Mouse (Mus musculus): ENCODE results near the gene Erbb3. TPM values are rescaled to one million over a fixed set of nuclear protein-coding genes. Genes with fewer than 3 reads are reported as not detected.

Gene Erbb3
- total and polyA plus RNA-seq, 3 experiments = 0.15 to 2.0 (median 0.49) TPM

DNA sequence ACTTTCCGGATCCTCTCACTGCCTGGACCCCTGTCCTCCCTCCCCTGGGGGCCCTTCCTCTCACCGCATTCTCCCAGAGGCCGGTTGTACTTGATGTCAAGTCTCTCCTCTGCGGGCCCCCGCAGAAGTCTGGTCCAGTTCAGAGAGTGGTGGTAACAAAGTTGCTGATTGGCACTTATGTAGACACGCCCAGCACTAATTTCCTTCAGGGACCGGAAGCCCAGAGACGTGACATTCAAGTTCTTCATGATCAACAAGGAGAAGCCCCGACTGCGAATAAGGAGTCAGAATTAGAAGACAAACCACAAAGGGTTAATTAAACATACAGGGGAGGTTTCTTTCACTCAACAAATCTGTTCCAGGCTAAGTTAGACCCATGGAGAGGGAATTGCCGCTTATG is 11.1 kb downstream of the Erbb3 start:
- DNase-seq (ENCODE audit: low spot score) (no peak), ATAC-seq (ENCODE audit: extremely low read depth, insufficient number of reproducible peaks, low FRiP score, poor library complexity, severe bottlenecking) (no peak)
- TF ChIP-seq TAL1 (conservative IDR thresholded peaks at IDR 0.05; ENCODE audit: low read depth, low read length) = no peak
- Histone ChIP-seq H3K4me3 (ENCODE audit: low read depth, low read length) (no peak overlapping the region), H3K27me3 (ENCODE audit: insufficient read depth, low read length) (peaks cover 68% of the 10 kb centered on the region), H3K4me1 (ENCODE audit: insufficient read depth, low read depth, low read length) (0 out of 2 replicates have a peak, but pooled peaks cover 2% of the 10 kb centered on the region), H3K9me3 (replicated peaks) (no peaks in the 10 kb centered on the region), H3K36me3 (replicated peaks) (no peaks in the 10 kb centered on the region)

DNA sequence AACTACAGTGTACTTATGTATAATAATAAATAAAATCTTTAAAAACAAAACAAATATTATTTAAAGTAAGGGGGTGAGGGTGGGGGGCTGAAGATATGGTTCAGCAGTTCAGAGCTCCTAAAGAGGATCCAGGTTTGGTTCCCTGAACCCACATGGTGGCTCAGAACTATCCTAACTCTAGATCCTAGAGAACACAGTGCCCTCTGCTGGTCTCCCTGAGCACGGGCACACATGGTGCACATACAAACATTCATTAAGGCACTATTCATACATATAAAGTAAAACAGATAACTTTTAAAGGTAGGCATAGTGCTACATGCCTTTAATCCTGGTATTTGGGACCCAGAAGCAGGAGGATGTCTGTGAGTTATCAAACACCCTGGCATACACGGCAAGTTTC is 14.4 kb downstream of the Erbb3 start:
- TF ChIP-seq GATA1 (IDR thresholded peaks at IDR 0.05; ENCODE audit: borderline replicate concordance, low read length) (no peak), GATA2 (IDR thresholded peaks at IDR 0.05; ENCODE audit: borderline replicate concordance, low read depth, low read length) (no peak), CTCF (IDR thresholded peaks at IDR 0.05; ENCODE audit: low read depth, low read length) (peak; percentile 51; the same call in 1 of the 2 replicates), POLR2AphosphoS5 (IDR thresholded peaks at IDR 0.05; ENCODE audit: insufficient replicate concordance, low read depth, low read length) (no peak)
- Histone ChIP-seq H3K9me3 (replicated peaks) (no peaks in the 10 kb centered on the region), H3K36me3 (replicated peaks) (no peaks in the 10 kb centered on the region), H3K4me1 (ENCODE audit: insufficient read depth, low read depth, low read length) (no peaks in the 10 kb centered on the region), H3K4me3 (ENCODE audit: low read depth, low read length) (no peak overlapping the region), H3K27me3 (ENCODE audit: insufficient read depth, low read length) (peaks cover 73% of the 10 kb centered on the region)
- no peak; the same call in 1 of the 2 replicates for ATAC-seq (ENCODE audit: extremely low read depth, insufficient number of reproducible peaks, low FRiP score, poor library complexity, severe bottlenecking)
- no peak for DNase-seq (ENCODE audit: low spot score)

DNA sequence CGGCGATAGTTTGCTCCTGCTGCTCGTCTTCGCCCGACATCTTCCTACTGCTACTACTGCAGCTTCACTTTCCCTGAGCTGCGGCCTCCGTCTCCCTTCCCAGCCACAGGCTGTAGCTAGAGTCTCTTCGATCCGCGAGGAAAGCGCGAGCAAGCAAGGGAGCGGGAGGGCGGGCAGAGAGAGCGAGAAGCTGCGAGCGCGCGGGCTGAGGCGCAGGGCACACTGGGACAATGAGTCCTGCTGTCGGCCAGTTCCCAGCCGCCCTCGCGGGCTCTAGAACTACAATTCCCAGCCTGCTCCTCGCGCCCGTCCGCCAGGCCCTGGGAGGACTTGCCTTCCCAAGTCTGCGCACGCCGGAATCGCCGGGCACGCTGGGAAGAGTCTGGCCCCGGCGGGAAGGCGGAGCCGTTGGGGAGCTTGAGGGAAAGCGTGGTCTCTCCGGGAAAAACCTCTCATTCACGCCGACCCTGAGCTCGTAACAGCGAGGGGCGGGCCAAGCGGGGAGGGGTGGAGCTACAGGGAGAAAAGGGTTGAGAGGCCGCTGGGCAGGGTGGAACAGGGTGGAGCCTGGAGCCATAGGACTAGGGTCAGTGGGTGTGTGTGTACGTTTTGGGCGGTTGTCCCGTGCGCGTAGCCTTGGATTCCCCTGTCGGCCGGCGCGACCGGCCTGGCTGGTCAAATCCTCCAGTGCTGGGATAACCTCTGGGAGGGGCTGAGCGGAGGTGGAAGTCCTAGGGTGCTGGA is 23.5 kb downstream of the Erbb3 start, which contains the start of gene Pa2g4:
Gene Pa2g4, minus strand, starts transcription at position 200 of the 744 bp plus-strand sequence.
- H3K27me3 ChIP-seq (ENCODE audit: insufficient read depth, low read length) = peaks cover 19% of the 10 kb centered on the region
- DNase-seq (ENCODE audit: low spot score) = peak; percentile 97
- peaks cover 28% of the 10 kb centered on the region for H3K4me1 ChIP-seq (ENCODE audit: insufficient read depth, low read depth, low read length)
- peak; percentile 93 for ATAC-seq (ENCODE audit: extremely low read depth, insufficient number of reproducible peaks, low FRiP score, poor library complexity, severe bottlenecking)
- peaks cover 37% of the 10 kb centered on the region for H3K36me3 ChIP-seq (replicated peaks)
- peak within 1 kb of the TSS; percentile 98 for H3K4me3 ChIP-seq (ENCODE audit: low read depth, low read length)
- H3K9me3 ChIP-seq (replicated peaks) = no peaks in the 10 kb centered on the region
- TF ChIP-seq GATA1 (IDR thresholded peaks at IDR 0.05; ENCODE audit: borderline replicate concordance, low read length) (no peak), POLR2AphosphoS5 (IDR thresholded peaks at IDR 0.05; ENCODE audit: insufficient replicate concordance, low read depth, low read length) (no peak), CTCF (IDR thresholded peaks at IDR 0.05; ENCODE audit: low read depth, low read length) (no peak), GATA2 (IDR thresholded peaks at IDR 0.05; ENCODE audit: borderline replicate concordance, low read depth, low read length) (no peak), TAL1 (conservative IDR thresholded peaks at IDR 0.05; ENCODE audit: low read depth, low read length) (no peak)

DNA sequence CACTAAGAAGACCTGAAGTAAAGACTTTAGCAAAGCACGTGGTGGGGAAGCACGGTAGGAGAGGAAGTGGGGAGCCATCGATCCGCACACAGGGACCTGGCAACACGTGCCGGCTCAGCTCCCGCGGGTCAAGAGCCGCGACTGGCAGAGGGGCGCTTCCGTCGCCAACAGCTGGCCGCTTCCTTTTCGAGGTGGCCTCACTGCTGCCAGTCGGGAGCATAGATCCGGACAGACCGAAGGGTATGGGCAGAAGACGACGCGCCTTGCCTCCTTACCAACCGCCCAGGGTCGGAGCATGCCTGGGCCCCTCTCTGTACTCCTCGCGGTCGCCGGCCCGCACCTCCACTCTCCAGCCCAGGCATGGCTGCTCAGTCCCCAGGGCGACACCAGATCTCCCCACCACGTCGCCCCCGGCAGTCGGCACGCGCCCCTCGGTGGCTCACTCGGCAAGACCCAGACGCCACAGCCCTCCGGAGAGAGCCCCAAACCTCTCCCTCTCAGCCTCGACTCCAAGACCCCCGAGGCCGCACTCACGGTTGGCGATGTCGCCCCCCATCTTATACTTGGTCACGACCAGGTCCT is 24.2 kb downstream of the Erbb3 start:
- DNase-seq (ENCODE audit: low spot score) = peak; percentile 57

DNA sequence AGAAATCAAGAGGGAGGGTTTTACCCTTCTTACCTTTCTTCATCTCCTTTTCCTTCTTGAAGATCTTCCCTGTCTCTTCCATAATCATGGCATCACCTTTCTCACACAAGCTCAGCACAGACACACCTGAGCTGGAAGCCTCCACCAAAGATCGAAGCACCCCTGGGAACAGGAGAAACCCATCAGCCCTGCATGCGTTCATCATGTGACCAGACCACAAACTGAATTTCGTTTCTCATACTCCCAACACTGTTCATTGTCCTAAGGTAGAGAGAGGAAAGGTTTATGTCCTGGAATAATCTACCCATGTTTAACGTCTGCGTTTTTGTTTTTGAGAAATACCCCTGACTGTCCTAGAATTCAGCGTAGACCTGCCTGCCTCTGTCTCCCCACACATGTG is 25.9 kb downstream of the Erbb3 start:
- DNase-seq (ENCODE audit: low spot score) (no peak), ATAC-seq (ENCODE audit: extremely low read depth, insufficient number of reproducible peaks, low FRiP score, poor library complexity, severe bottlenecking) (no peak)
- Histone ChIP-seq H3K9me3 (replicated peaks) (no peaks in the 10 kb centered on the region), H3K4me3 (ENCODE audit: low read depth, low read length) (peak overlapping the region; percentile 98), H3K36me3 (replicated peaks) (peaks cover 62% of the 10 kb centered on the region), H3K27me3 (ENCODE audit: insufficient read depth, low read length) (no peaks in the 10 kb centered on the region; the same call in 1 of the 2 replicates), H3K4me1 (ENCODE audit: insufficient read depth, low read depth, low read length) (peaks cover 37% of the 10 kb centered on the region)
- TF ChIP-seq POLR2AphosphoS5 (IDR thresholded peaks at IDR 0.05; ENCODE audit: insufficient replicate concordance, low read depth, low read length) (0 out of 2 replicates have a peak, but pooled peaks have one; percentile 49), GATA2 (IDR thresholded peaks at IDR 0.05; ENCODE audit: borderline replicate concordance, low read depth, low read length) (no peak)

More for the DNA sequence above, 24.2 kb downstream of the Erbb3 start:
- Histone ChIP-seq H3K4me3 (ENCODE audit: low read depth, low read length) (peak overlapping the region; percentile 98), H3K27me3 (ENCODE audit: insufficient read depth, low read length) (peaks cover 15% of the 10 kb centered on the region), H3K36me3 (replicated peaks) (peaks cover 44% of the 10 kb centered on the region), H3K4me1 (ENCODE audit: insufficient read depth, low read depth, low read length) (peaks cover 28% of the 10 kb centered on the region), H3K9me3 (replicated peaks) (no peaks in the 10 kb centered on the region)
- no peak for TF ChIP-seq GATA1 (IDR thresholded peaks at IDR 0.05; ENCODE audit: borderline replicate concordance, low read length)
- TF ChIP-seq GATA2 (IDR thresholded peaks at IDR 0.05; ENCODE audit: borderline replicate concordance, low read depth, low read length) = no peak
- TF ChIP-seq TAL1 (conservative IDR thresholded peaks at IDR 0.05; ENCODE audit: low read depth, low read length) = no peak
- no peak for TF ChIP-seq POLR2AphosphoS5 (IDR thresholded peaks at IDR 0.05; ENCODE audit: insufficient replicate concordance, low read depth, low read length)
- no peak for TF ChIP-seq CTCF (IDR thresholded peaks at IDR 0.05; ENCODE audit: low read depth, low read length)
- no peak for ATAC-seq (ENCODE audit: extremely low read depth, insufficient number of reproducible peaks, low FRiP score, poor library complexity, severe bottlenecking)

DNA sequence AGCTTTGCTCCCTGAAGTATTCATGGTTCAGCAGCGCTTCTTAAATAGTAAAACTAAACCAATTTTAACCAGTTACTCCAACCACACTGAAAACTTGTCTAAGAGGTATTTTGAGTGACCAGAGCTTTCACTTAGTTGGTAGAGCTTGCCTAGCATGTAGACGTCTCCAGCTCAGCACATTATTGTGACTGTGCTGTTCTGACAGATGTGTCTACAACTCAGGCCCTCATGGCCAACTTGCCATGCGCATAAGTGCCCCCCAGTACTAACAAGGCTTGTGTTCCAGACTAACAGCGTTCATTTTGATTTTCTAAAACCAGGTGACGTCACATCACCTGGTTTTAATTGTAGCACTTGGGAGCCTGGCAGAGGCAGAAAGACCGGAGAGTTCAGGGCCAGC is 32.5 kb downstream of the Erbb3 start:
- Histone ChIP-seq H3K9me3 (replicated peaks) (no peaks in the 10 kb centered on the region), H3K36me3 (replicated peaks) (peaks cover 55% of the 10 kb centered on the region), H3K4me3 (ENCODE audit: low read depth, low read length) (no peak overlapping the region), H3K27me3 (ENCODE audit: insufficient read depth, low read length) (no peaks in the 10 kb centered on the region), H3K4me1 (ENCODE audit: insufficient read depth, low read depth, low read length) (peaks cover 12% of the 10 kb centered on the region)
- no peak for ATAC-seq (ENCODE audit: extremely low read depth, insufficient number of reproducible peaks, low FRiP score, poor library complexity, severe bottlenecking)
- DNase-seq (ENCODE audit: low spot score) = no peak
- TF ChIP-seq TAL1 (conservative IDR thresholded peaks at IDR 0.05; ENCODE audit: low read depth, low read length) (no peak), GATA1 (IDR thresholded peaks at IDR 0.05; ENCODE audit: borderline replicate concordance, low read length) (no peak)
